In the genomic region with DNA sequence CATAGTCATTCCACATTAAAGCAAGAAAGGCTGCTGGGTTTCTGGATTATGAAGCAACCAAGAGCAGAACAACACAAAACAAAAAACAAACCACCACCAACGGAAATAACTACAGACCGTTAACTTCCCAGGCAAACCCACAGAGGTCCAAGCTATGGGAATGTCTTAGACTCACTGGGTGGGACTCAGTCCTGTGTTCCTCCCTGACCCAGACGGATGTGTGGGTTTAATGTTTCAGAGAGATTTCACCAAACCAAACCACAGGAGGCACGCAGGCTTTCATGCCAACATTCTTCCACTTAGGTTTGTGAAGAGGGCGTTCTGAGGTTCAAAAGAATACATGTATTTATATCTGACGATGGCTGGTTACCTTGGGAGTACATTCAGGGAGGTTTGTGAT, we compare ENCODE assay signal across 26 mouse cellular contexts. TPM values are rescaled to one million over a fixed set of nuclear protein-coding genes. Genes with fewer than 3 reads are reported as not detected.
A peak's percentile ranks its signal among the peaks of the same experiment; 100 is the strongest.
DNase-seq lines count a peak whose midpoint lies in the region; ATAC-seq and TF ChIP-seq lines count a peak whose summit lies in the region.
"Had no signal": no experiment of that assay in that cellular context is flagged by ENCODE, and none has a peak within 500 bp of the region (broad histone marks: within the 10 kb centered on the region; RNA-seq: fewer than 3 reads in every experiment).

No protein-coding gene starts in this region.

- H3K79me3 ChIP-seq in C2C12 (ENCODE audit: low read depth) = no peaks in the 10 kb centered on the region

- no peak overlapping the region for H3K4me3 ChIP-seq in gastrocnemius, adult 2 months
- no peak overlapping the region for H3K4me3 ChIP-seq in C2C12 (ENCODE audit: insufficient read depth, poor library complexity, severe bottlenecking)
- no peak overlapping the region for H3K4me3 ChIP-seq in embryonic facial prominence, embryonic 14.5 days (ENCODE audit: low read depth, low read length)
- H3K4me3 ChIP-seq in limb, embryonic 15.5 days = no peak overlapping the region
- H3K4me3 ChIP-seq: heart, adult 2 months; limb, embryonic 12.5 days; liver, embryonic 13.5 days; midbrain, embryonic 10.5 days had no signal

- H3K27ac ChIP-seq in gastrocnemius, adult 2 months = peak overlapping the region; percentile 53; the same call in 1 of the 2 replicates
- peak overlapping the region; percentile 72; the same call in 1 of the 2 replicates for H3K27ac ChIP-seq in embryonic facial prominence, embryonic 14.5 days (replicated peaks; ENCODE audit: low read depth, low read length)
- H3K27ac ChIP-seq in limb, embryonic 15.5 days = peak overlapping the region; percentile 17
- H3K27ac ChIP-seq: heart, adult 2 months; hindbrain, embryonic 14.5 days; liver, embryonic 13.5 days; midbrain, embryonic 10.5 days had no signal

- H3K9ac ChIP-seq in embryonic facial prominence, embryonic 14.5 days (ENCODE audit: low read depth, low read length) = no peak overlapping the region
- H3K9ac ChIP-seq in limb, embryonic 15.5 days = no peak overlapping the region
- H3K9ac ChIP-seq: hindbrain, embryonic 14.5 days; limb, embryonic 12.5 days; liver, embryonic 13.5 days had no signal

- intact Hi-C loops in gastrocnemius, adult 2 months (cut with DNase I) = no loop called here
- intact Hi-C loops in heart, postnatal 10 days (cut with DNase I) = no loop called here

- H3K9me3 ChIP-seq in embryonic facial prominence, embryonic 14.5 days (ENCODE audit: control insufficient read depth, low read length) = no peaks in the 10 kb centered on the region
- H3K9me3 ChIP-seq in limb, embryonic 15.5 days = no peaks in the 10 kb centered on the region
- H3K9me3 ChIP-seq: limb, embryonic 12.5 days; liver, embryonic 13.5 days; midbrain, embryonic 10.5 days had no signal

- ATAC-seq in embryonic facial prominence, embryonic 14.5 days (ENCODE audit: low read depth) = peak; percentile 63
- ATAC-seq in limb, embryonic 15.5 days (ENCODE audit: insufficient number of reproducible peaks, low FRiP score, low TSS enrichment, low read depth) = no peak
- ATAC-seq: forebrain, embryonic 16.5 days; inflammation-experienced regulatory T-cells, adult 6 months; midbrain, embryonic 16.5 days had no signal

- no peaks in the 10 kb centered on the region for H3K36me3 ChIP-seq in C2C12 (ENCODE audit: control insufficient read depth, insufficient read depth)
- H3K36me3 ChIP-seq in embryonic facial prominence, embryonic 14.5 days (ENCODE audit: control insufficient read depth, insufficient read depth, low read length) = no peaks in the 10 kb centered on the region
- no peaks in the 10 kb centered on the region for H3K36me3 ChIP-seq in limb, embryonic 15.5 days
- H3K36me3 ChIP-seq: limb, embryonic 12.5 days; liver, embryonic 13.5 days; midbrain, embryonic 10.5 days had no signal

- H3K79me2 ChIP-seq in C2C12 (ENCODE audit: control insufficient read depth, insufficient read depth) = no peaks in the 10 kb centered on the region

- no peak for DNase-seq in gastrocnemius, adult 2 months
- DNase-seq in gastrocnemius, adult 18-20 months (ENCODE audit: low spot score) = no peak
- DNase-seq in embryonic facial prominence, embryonic 14.5 days (ENCODE audit: low spot score) = peak; percentile 82
- no peak for DNase-seq in heart, postnatal 10 days
- DNase-seq in lung, postnatal 4 days = no peak
- DNase-seq in kidney, postnatal 4 days = no peak
- DNase-seq: adrenal gland, postnatal 14 days; B cell, adult 2 months; cerebellum, adult 8-10 months; cerebellum, postnatal 36 days; gastrocnemius, postnatal 25 days; heart, adult 2 months; heart, postnatal 36 days; kidney, adult 18-20 months; layer of hippocampus, postnatal 36 days; liver, embryonic 13.5 days; lung, adult 2 months had no signal

- peaks cover 21% of the 10 kb centered on the region for H3K4me1 ChIP-seq in embryonic facial prominence, embryonic 14.5 days (ENCODE audit: control insufficient read depth, insufficient read depth, low read length)
- peaks cover 19% of the 10 kb centered on the region; the same call in 1 of the 2 replicates for H3K4me1 ChIP-seq in limb, embryonic 15.5 days

- no peak overlapping the region for H3K4me2 ChIP-seq in embryonic facial prominence, embryonic 14.5 days (ENCODE audit: low read depth, low read length)
- H3K4me2 ChIP-seq in limb, embryonic 15.5 days = no peak overlapping the region
- H3K4me2 ChIP-seq: hindbrain, embryonic 14.5 days; limb, embryonic 12.5 days; liver, embryonic 13.5 days had no signal

- 29% methylated on average over 6 of the region's 6 CpGs for WGBS in embryonic facial prominence, embryonic 14.5 days
- WGBS in limb, embryonic 15.5 days = 47% methylated on average over 6 of the region's 6 CpGs

- no peak for TF ChIP-seq CTCF in gastrocnemius, adult 2 months (IDR thresholded peaks at IDR 0.05)
- TF ChIP-seq CTCF in C2C12 (IDR thresholded peaks at IDR 0.05; ENCODE audit: control insufficient read depth, insufficient read depth, insufficient read length) = no peak

- H3K27me3 ChIP-seq in C2C12 (ENCODE audit: control insufficient read depth, insufficient read depth, insufficient read length) = no peaks in the 10 kb centered on the region
- no peaks in the 10 kb centered on the region for H3K27me3 ChIP-seq in embryonic facial prominence, embryonic 14.5 days (replicated peaks; ENCODE audit: control insufficient read depth, insufficient read depth, low read length)
- no peaks in the 10 kb centered on the region for H3K27me3 ChIP-seq in limb, embryonic 15.5 days
- H3K27me3 ChIP-seq: limb, embryonic 12.5 days; liver, embryonic 13.5 days had no signal

- no peak overlapping the region for H3ac ChIP-seq in C2C12 (ENCODE audit: control insufficient read depth, insufficient read length, low read depth)

TF ChIP-seq in C2C12, 6 proteins besides CTCF, POLR2A, EP300 and RAD21:
- TF ChIP-seq CEBPB (IDR thresholded peaks at IDR 0.05; ENCODE audit: low read depth) (peak; percentile 76), MAX (IDR thresholded peaks at IDR 0.05) (no peak), USF1 (IDR thresholded peaks at IDR 0.05; ENCODE audit: low read depth) (no peak), FOSL1 (IDR thresholded peaks at IDR 0.05; ENCODE audit: insufficient read depth, low read length, poor library complexity, severe bottlenecking) (peak; percentile 23), MYOD1 (IDR thresholded peaks at IDR 0.05; ENCODE audit: control insufficient read depth, insufficient read length, low read depth) (no peak), MYOG (IDR thresholded peaks at IDR 0.05; ENCODE audit: control insufficient read depth, extremely low read depth, insufficient read length) (no peak)

RNA-seq across cellular contexts. Expression of gene Tns3, which starts 39.5 kb away (rescaled TPM):
- total RNA-seq in gastrocnemius, adult 2 months (2021) = 1 to 10 TPM; 4.9 to 9.8 TPM
- total RNA-seq in gastrocnemius, adult 18-20 months (2021) = 1 to 10 TPM; 6.6 to 7.9 TPM
- 57.4 TPM for polyA plus RNA-seq in C2C12 (2012; fragmentation: generic; extraction: Trizol)
- polyA plus RNA-seq in embryonic facial prominence, embryonic 14.5 days (2014; fragmentation: Nextera tagmentation; extraction: Ambion mirVana) = 19.3 and 20.5 TPM in 2 replicates
- polyA plus RNA-seq in limb, embryonic 15.5 days (2015; fragmentation: Nextera tagmentation; extraction: Ambion mirVana) = 26.8 and 31.6 TPM in 2 replicates
- total RNA-seq in heart, postnatal 10 days (2021) = 10 to 100 TPM; 27.4 to 29.0 TPM
- total RNA-seq: MEL had no signal

Comparison
In these comparisons a context has a peak if more than half of its experiments do, and no peak if none do; other contexts are left out.
1. H3K27ac ChIP-seq: peak in every context shown above with its lines; median percentile 72 in embryonic facial prominence, embryonic 14.5 days; 53 in gastrocnemius, adult 2 months; 17 in limb, embryonic 15.5 days.